Mouse (Mus musculus): ENCODE measurements around the gene B4galt5.

- TF ChIP-seq EP300 (IDR thresholded peaks at IDR 0.05; ENCODE audit: low read depth) (no peak), CTCF (IDR thresholded peaks at IDR 0.05; ENCODE audit: low read depth) (no peak)
Observed at GRCm38 (mm10) chr2:167323116-167323515, 25.9 kb downstream of the B4galt5 start.

Measured in heart, postnatal 0 days (tissue).